Mouse (Mus musculus) inflammation-experienced regulatory T-cells, adult 6 months (primary cell): Measurements from ENCODE around the gene Olfr979. TPM values are rescaled to one million over a fixed set of nuclear protein-coding genes. Genes with fewer than 3 reads are reported as not detected.
"Not testable (repeated sequence)": the region's sequence is repeated elsewhere in the genome, so short reads cannot be mapped to it uniquely, and the experiment has no call there.

Source experiments
- ATAC-seq: one replicate; pipeline ENCODE4 v1.8.0; 2017
- polyA plus RNA-seq, 3 experiments: library from polyadenylated mRNA; unstranded; fragments of 100-300 nt; shearing (Covaris generic); gene quantifications; one replicate each; pipeline ENCODE4 v1.2.1; 2017

Olfr979 gene
- not detected for polyA plus RNA-seq

DNA sequence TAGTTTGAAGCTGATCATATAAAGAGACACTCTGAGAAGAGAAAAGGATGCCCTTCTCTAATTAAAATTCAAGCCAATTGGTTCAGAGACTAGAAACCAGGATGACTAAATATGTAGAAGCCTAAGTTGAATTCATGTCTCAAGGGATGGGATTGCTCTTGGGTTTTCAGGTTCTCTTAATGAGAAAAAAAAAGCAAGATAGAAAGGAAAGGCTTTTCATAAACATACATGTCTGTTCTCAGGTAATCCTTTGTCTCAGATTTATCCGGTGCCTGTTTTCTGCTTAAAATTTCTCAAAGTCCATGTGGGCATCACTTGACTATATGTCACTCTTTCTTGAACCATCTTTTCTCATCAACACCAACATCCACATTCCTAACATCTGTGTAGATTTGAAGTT is at the start of gene Olfr979:
Olfr979 (minus strand) TSS at position 101 of the 400 bp plus-strand sequence.
- no peak for ATAC-seq

GRCm38 (mm10) chr9:40050138-40050537 is 46.9 kb upstream of the Olfr979 start:
- no peak for ATAC-seq

DNA sequence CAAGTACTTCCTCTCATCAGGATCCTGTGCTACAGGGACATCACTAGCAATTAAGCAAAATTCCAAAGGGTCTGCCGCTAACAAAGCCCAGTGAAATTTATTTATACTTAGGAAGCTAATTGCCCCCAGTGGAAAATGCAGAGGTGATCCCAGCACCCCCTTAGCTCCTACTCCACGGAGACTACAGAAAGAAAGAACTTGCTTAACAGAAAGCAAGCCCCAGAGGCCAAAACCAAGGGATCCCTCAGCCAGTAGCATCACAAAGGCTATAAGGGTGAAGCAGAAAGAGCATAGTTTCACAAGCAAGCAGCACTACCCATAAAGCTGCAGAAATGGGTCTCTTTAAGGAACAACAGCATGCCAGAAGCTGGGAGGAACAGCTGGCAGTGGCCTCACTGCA is 17.9 kb upstream of the Olfr979 start, which contains the start of gene Olfr981:
Olfr981 (plus strand) TSS at position 301 of the 400 bp plus-strand sequence.
- no peak for ATAC-seq

GRCm38 (mm10) chr9:40009482-40009881 is 6.2 kb upstream of the Olfr979 start, which contains the start of gene Olfr980:
Olfr980 (minus strand) TSS chr9:40009582.
- no peak for ATAC-seq

- ATAC-seq, result no peak
Observed at GRCm38 (mm10) chr9:39991813-39992212, 11.5 kb downstream of the Olfr979 start, which contains the start of gene Olfr978. Olfr978 (plus strand) TSS chr9:39992113.

DNA sequence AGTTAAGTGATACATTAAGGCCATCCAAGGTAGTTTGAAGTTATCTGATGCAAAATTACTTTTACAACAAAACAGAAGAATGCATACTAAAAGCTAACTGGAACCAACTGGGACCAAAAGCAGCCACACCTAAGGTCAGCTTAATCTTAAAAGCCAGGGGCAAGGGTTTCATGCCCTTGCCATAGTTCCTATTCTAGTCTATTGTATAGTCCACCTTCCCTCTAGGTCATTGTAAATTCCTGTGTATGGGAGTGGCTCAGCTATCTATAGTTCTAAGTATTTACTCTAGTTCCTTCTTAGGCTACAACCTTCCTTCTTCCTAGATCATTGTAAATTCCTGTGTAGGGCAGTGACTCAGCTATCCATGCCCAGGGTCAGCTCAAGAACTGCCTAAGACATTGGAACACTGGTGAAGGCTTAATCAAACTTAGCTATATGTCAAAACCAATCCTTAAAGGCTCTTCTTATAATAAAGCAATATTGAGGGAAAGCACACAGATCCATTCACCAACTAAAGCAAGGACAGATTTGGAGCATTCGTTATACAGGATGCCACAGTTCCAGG is 26.6 kb downstream of the Olfr979 start:
- ATAC-seq, result not testable (repeated sequence)

DNA sequence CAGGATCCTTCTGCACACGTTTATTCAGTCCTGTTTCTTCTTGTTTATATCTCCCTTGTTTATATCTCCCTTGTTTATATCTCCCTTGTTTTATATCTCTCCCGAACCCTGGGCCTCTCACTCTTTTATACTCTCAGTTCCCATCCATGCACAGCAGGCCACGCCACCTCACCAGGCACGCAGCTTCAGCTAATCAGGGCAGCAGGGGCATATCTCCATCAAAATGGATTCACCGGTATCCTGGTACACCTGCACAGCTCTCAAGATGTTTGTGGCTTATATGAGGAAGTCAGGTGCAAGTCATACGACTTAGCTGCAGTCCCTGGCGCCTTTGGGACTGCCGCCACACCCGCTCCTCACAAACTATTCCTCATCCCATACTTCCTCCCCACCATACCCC is 42.2 kb downstream of the Olfr979 start, which contains the start of gene Olfr976:
Olfr976 (minus strand) TSS at position 101 of the 400 bp plus-strand sequence.
- not testable (repeated sequence) for ATAC-seq

- ATAC-seq, result no peak
Observed at GRCm38 (mm10) chr9:39951946-39952345, 51.3 kb downstream of the Olfr979 start, which contains the start of gene Olfr975. Olfr975 (minus strand) TSS chr9:39952046.

Other genes starting within 250 kb of the Olfr979 start
- not detected for gene Olfr968, start 220.2 kb downstream of the Olfr979 start, polyA plus RNA-seq
- not detected for gene Olfr969, start 212.5 kb downstream of the Olfr979 start, polyA plus RNA-seq
- not detected for gene Olfr970, start 194.6 kb downstream of the Olfr979 start, polyA plus RNA-seq
- gene Olfr971, start 166.6 kb downstream of the Olfr979 start, polyA plus RNA-seq, result not detected
- not detected for gene Olfr972, start 137.0 kb downstream of the Olfr979 start, polyA plus RNA-seq
- not detected for gene Olfr229, start 96.1 kb downstream of the Olfr979 start, polyA plus RNA-seq
- gene Olfr974, start 66.0 kb downstream of the Olfr979 start, polyA plus RNA-seq, result under 1 TPM in 1 of 3 experiments, not detected in 2; 0.21 TPM
- gene Olfr975, start 51.4 kb downstream of the Olfr979 start, polyA plus RNA-seq, result not detected
- not detected for gene Olfr976, start 42.3 kb downstream of the Olfr979 start, polyA plus RNA-seq
- not detected for gene Olfr978, start 11.4 kb downstream of the Olfr979 start, polyA plus RNA-seq
- not detected for gene Olfr980, start 6.1 kb upstream of the Olfr979 start, polyA plus RNA-seq
- gene Olfr981, start 18.0 kb upstream of the Olfr979 start, polyA plus RNA-seq, result not detected
- not detected for gene Olfr982, start 70.4 kb upstream of the Olfr979 start, polyA plus RNA-seq
- gene Olfr983, start 90.1 kb upstream of the Olfr979 start, polyA plus RNA-seq, result not detected
- not detected for gene Olfr984, start 110.7 kb upstream of the Olfr979 start, polyA plus RNA-seq
- gene Olfr985, start 126.7 kb upstream of the Olfr979 start, polyA plus RNA-seq, result not detected
- not detected for gene Tmem225, start 144.7 kb upstream of the Olfr979 start, polyA plus RNA-seq
- not detected for gene Olfr986, start 177.5 kb upstream of the Olfr979 start, polyA plus RNA-seq
- gene Zfp202, start 188.9 kb upstream of the Olfr979 start, polyA plus RNA-seq, result 1 to 10 TPM in 2 of 3 experiments, under 1 TPM in 1; 0.44 to 2.2 (median 1.6) TPM